Mouse (Mus musculus) heart, embryonic 14.5 days (tissue): ENCODE data around the gene Gas7. TPM values are rescaled to one million over a fixed set of nuclear protein-coding genes. Genes with fewer than 3 reads are reported as not detected.

Experiments
- ATAC-seq: fragments of 200-750 bp; cut with Nextera tagmentation; 2 replicates; pipeline ENCODE4 v1.8.0; 2017; ENCODE audit warnings: low read depth, moderate TSS enrichment; ENCODE audit not compliant: insufficient number of reproducible peaks, insufficient read depth, low FRiP score
- H3K27ac ChIP-seq, 2 experiments: fragments of 200-500 bp in 1 of 2; fragments of 300-500 bp in 1 of 2; sonication (generic) in 1 of 2; replicated peaks in 1 of 2; 2 replicates each; pipeline ENCODE4 v1.5.1; 2012 to 2014; ENCODE audit warnings: low read depth in 2 of 2, low read length in 2 of 2, control low read depth in 1 of 2, mild to moderate bottlenecking in 1 of 2, mixed read lengths in 1 of 2; ENCODE audit not compliant: control insufficient read depth in 1 of 2, insufficient read depth in 1 of 2
- H3K27me3 ChIP-seq: fragments of 300-500 bp; sonication (generic); 2 replicates; pipeline ENCODE4 v1.6.1; 2014; ENCODE audit warnings: mild to moderate bottlenecking, low read length, control low read depth; ENCODE audit not compliant: control insufficient read depth, insufficient read depth
- H3K36me3 ChIP-seq: fragments of 300-500 bp; sonication (generic); 2 replicates; pipeline ENCODE4 v1.6.1; 2014; ENCODE audit warnings: mild to moderate bottlenecking, control low read depth, low read length, mixed read lengths; ENCODE audit not compliant: control insufficient read depth, insufficient read depth
- H3K4me1 ChIP-seq, 2 experiments: fragments of 200-500 bp in 1 of 2; fragments of 300-500 bp in 1 of 2; sonication (generic) in 1 of 2; 2 replicates each; pipeline ENCODE4 v1.6.1; 2012 to 2014; ENCODE audit warnings: low read length in 2 of 2, control low read depth in 1 of 2, mixed read lengths in 1 of 2; ENCODE audit not compliant: control insufficient read depth in 2 of 2, insufficient read depth in 2 of 2
- H3K4me2 ChIP-seq: fragments of 300-500 bp; sonication (generic); 2 replicates; pipeline ENCODE4 v1.6.1; 2014; ENCODE audit warnings: mild to moderate bottlenecking, low read length
- H3K4me3 ChIP-seq, 2 experiments: fragments of 200-500 bp in 1 of 2; fragments of 300-500 bp in 1 of 2; sonication (generic) in 1 of 2; 2 replicates each; pipeline ENCODE4 v1.5.1; 2012 to 2014; ENCODE audit warnings: low read length in 2 of 2, mild to moderate bottlenecking in 2 of 2, control low read depth in 1 of 2, low read depth in 1 of 2, moderate library complexity in 1 of 2; ENCODE audit not compliant: control insufficient read depth in 1 of 2, insufficient read depth in 1 of 2
- H3K9ac ChIP-seq: fragments of 300-500 bp; sonication (generic); 2 replicates; pipeline ENCODE4 v1.6.1; 2014; ENCODE audit warnings: mild to moderate bottlenecking, low read length
- H3K9me3 ChIP-seq: fragments of 300-500 bp; sonication (generic); 2 replicates; pipeline ENCODE4 v1.6.1; 2016; ENCODE audit warnings: low read length, control low read depth; ENCODE audit not compliant: control insufficient read depth
- WGBS: fragments of 180-500 bp; shearing (Covaris S2); extraction: QIAGEN DNeasy Blood & Tissue Kit; methylation state at CpG from one replicate; pipeline ENCODE4 v1.1.7; 2014; 5-methylcytosine and 5-hydroxymethylcytosine counted together
- polyA plus RNA-seq: library from polyadenylated mRNA; unstranded; fragments of >200 nt; fragmentation: Nextera tagmentation; extraction: Ambion mirVana; gene quantifications from 2 replicates; pipeline ENCODE4 v1.2.1, GENCODE M21; 2014

Gene Gas7
- polyA plus RNA-seq, 1 experiment from 2014 or later = 7.5 TPM

DNA sequence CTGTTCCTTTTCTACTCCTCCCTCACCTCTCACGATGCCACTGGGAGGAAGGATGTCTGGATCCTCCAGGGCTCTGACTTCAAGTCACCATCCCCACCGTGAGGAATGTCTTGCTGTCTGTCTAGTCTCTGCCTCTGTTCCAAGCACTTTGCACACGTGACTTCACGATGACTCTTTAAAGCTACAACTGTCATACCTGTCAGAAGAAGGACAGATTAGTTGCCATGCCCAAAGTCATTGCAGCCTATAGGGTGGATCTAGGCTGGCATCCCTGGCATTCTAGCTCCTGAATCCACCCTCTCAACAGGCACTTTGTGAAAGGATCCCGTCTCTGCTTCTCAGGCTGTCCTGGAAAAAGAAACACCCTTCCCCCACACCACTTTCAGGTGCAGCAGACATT is 224.1 kb downstream of the Gas7 start:
- H3K27me3 ChIP-seq = no peaks in the 10 kb centered on the region
- H3K9me3 ChIP-seq = no peaks in the 10 kb centered on the region
- WGBS = 51% methylated on average over 5 of the region's 5 CpGs
- no peak overlapping the region for H3K9ac ChIP-seq
- 0 out of 2 replicates have a peak, but pooled peaks cover 3% of the 10 kb centered on the region for H3K36me3 ChIP-seq
- H3K4me2 ChIP-seq = no peak overlapping the region
- no peak overlapping the region for H3K27ac ChIP-seq
- no peaks in the 10 kb centered on the region for H3K4me1 ChIP-seq
- ATAC-seq = no peak
- H3K4me3 ChIP-seq = no peak overlapping the region

- Histone ChIP-seq H3K9ac (no peak overlapping the region), H3K36me3 (0 out of 2 replicates have a peak, but pooled peaks cover 3% of the 10 kb centered on the region), H3K4me1 (no peaks in the 10 kb centered on the region), H3K4me2 (no peak overlapping the region), H3K4me3 (no peak overlapping the region), H3K27ac (no peak overlapping the region), H3K9me3 (no peaks in the 10 kb centered on the region), H3K27me3 (no peaks in the 10 kb centered on the region)
- WGBS = 82% methylated on average over 2 of the region's 2 CpGs
- no peak for ATAC-seq
Observed at GRCm38 (mm10) chr11:67679930-67680329, 224.7 kb downstream of the Gas7 start.

- H3K27me3 ChIP-seq = no peaks in the 10 kb centered on the region
- WGBS = 80% methylated on average over 3 of the region's 3 CpGs
- ATAC-seq = no peak
- H3K4me1 ChIP-seq = no peaks in the 10 kb centered on the region
- H3K4me2 ChIP-seq = no peak overlapping the region
- no peaks in the 10 kb centered on the region for H3K9me3 ChIP-seq
- no peak overlapping the region for H3K4me3 ChIP-seq
- H3K27ac ChIP-seq = no peak overlapping the region
- no peaks in the 10 kb centered on the region for H3K36me3 ChIP-seq
- H3K9ac ChIP-seq = no peak overlapping the region
Observed at GRCm38 (mm10) chr11:67681871-67682270, 226.6 kb downstream of the Gas7 start.

GRCm38 (mm10) chr11:67686109-67686508 is 230.9 kb downstream of the Gas7 start:
- H3K4me2 ChIP-seq = no peak overlapping the region
- H3K27ac ChIP-seq = no peak overlapping the region
- ATAC-seq = no peak
- H3K9ac ChIP-seq = no peak overlapping the region
- no peaks in the 10 kb centered on the region for H3K27me3 ChIP-seq
- 95% methylated on average over 2 of the region's 2 CpGs for WGBS
- H3K4me1 ChIP-seq = no peaks in the 10 kb centered on the region
- H3K36me3 ChIP-seq = no peaks in the 10 kb centered on the region
- H3K9me3 ChIP-seq = no peaks in the 10 kb centered on the region
- no peak overlapping the region for H3K4me3 ChIP-seq

GRCm38 (mm10) chr11:67694703-67695376 is 239.6 kb downstream of the Gas7 start, which contains the start of gene Rcvrn:
TSS of gene Rcvrn (plus strand) at chr11:67695326.
- no peak for ATAC-seq
- Histone ChIP-seq H3K4me3 (no peak within 1 kb of the TSS), H3K9me3 (no peaks in the 10 kb centered on the region), H3K9ac (no peak within 1 kb of the TSS), H3K27me3 (no peaks in the 10 kb centered on the region), H3K4me2 (no peak within 1 kb of the TSS), H3K27ac (no peak within 1 kb of the TSS), H3K4me1 (no peaks in the 10 kb centered on the region), H3K36me3 (no peaks in the 10 kb centered on the region)
- WGBS = 57% methylated on average over 7 of the region's 7 CpGs

DNA sequence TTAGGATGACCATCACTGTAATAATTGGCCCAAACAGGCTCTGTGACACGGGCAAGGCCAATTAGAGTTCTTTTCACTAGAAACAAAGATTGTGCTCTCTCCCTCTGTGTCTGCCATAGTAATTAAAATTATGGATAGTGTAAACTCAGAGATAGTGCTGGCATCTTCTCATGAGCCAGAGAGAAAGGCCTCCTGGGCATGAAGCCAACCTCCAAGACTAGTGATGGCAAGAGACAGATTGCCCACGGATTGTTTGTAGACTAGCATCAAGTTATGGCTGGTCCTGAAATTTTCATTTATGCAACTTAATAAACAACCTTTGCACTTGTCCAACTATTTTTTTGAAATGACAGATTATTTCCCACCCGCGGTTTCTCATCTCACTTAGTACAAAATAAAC is 257.7 kb downstream of the Gas7 start:
- no peak for ATAC-seq
- Histone ChIP-seq H3K36me3 (no peaks in the 10 kb centered on the region), H3K9me3 (no peaks in the 10 kb centered on the region), H3K4me3 (no peak overlapping the region), H3K4me1 (no peaks in the 10 kb centered on the region), H3K4me2 (no peak overlapping the region), H3K9ac (no peak overlapping the region), H3K27me3 (no peaks in the 10 kb centered on the region), H3K27ac (no peak overlapping the region)
- WGBS = 78% methylated on average over 4 of the region's 4 CpGs

- no peak for ATAC-seq
- Histone ChIP-seq H3K36me3 (no peaks in the 10 kb centered on the region), H3K9me3 (no peaks in the 10 kb centered on the region), H3K4me1 (no peaks in the 10 kb centered on the region), H3K4me2 (no peak overlapping the region), H3K27ac (no peak overlapping the region), H3K4me3 (no peak overlapping the region), H3K9ac (no peak overlapping the region), H3K27me3 (no peaks in the 10 kb centered on the region)
- WGBS = 78% methylated on average over 4 of the region's 4 CpGs
Observed at GRCm38 (mm10) chr11:67715382-67715781, 260.1 kb downstream of the Gas7 start.

DNA sequence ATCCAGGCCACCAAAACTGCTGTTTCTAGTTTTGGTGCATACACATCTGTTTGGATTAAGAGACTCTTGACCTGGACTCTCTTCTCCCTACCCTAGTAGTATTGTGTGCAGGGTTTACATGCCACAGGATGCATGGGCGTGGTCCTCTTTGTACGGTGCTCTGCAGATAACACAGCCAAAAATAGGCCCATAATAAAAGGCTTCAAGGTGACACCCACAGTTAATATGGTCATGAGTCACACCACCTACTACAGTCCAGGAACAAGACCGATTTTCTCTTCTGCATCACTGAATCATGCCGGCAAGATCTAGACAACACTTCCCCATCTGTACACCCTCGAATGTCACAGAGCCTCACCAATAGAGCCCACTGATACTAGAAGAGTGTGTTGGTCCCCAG is 266.2 kb downstream of the Gas7 start:
- no peak for ATAC-seq
- no peaks in the 10 kb centered on the region for H3K36me3 ChIP-seq
- H3K27ac ChIP-seq = no peak overlapping the region
- H3K4me3 ChIP-seq = no peak overlapping the region
- no peak overlapping the region for H3K9ac ChIP-seq
- no peaks in the 10 kb centered on the region for H3K9me3 ChIP-seq
- 51% methylated on average over 5 of the region's 5 CpGs for WGBS
- H3K4me2 ChIP-seq = no peak overlapping the region
- no peaks in the 10 kb centered on the region for H3K27me3 ChIP-seq
- H3K4me1 ChIP-seq = peaks cover 2 to 10% of the 10 kb centered on the region in 2 experiments; a peak in 1 of 4 replicates
